Mouse (Mus musculus): ENCODE measurements around the gene Astl. TPM values are rescaled to one million over a fixed set of nuclear protein-coding genes. Genes with fewer than 3 reads are reported as not detected.

The Astl gene
- polyA plus RNA-seq, 2 experiments: not detected

- H3K27ac ChIP-seq: peak overlapping the region; percentile 86
- H3K9ac ChIP-seq (replicated peaks): peak overlapping the region; percentile 72
- TF ChIP-seq CTCF (IDR thresholded peaks at IDR 0.05; ENCODE audit: low read depth): no peak
- peak; percentile 60 for TF ChIP-seq EP300 (IDR thresholded peaks at IDR 0.05; ENCODE audit: low read depth)
- peak overlapping the region; percentile 37 to 48 for H3K4me3 ChIP-seq (ENCODE audit: insufficient read depth in 1 of 2, low read depth in 2 of 2, low read length in 2 of 2)
- H3K9me3 ChIP-seq (ENCODE audit: control insufficient read depth, low read length): no peaks in the 10 kb centered on the region
- 23% methylated on average over 3 of the region's 3 CpGs for WGBS (ENCODE audit: insufficient replicate concordance)
- peak; percentile 50 to 58 (median 54) for DNase-seq (ENCODE audit: low read depth in 3 of 3, low spot score in 3 of 3)
- 0 out of 2 replicates have a peak, but pooled peaks cover 1% of the 10 kb centered on the region for H3K36me3 ChIP-seq (replicated peaks; ENCODE audit: control insufficient read depth, insufficient read depth, low read depth)
- H3K4me1 ChIP-seq (replicated peaks; ENCODE audit: control insufficient read depth in 2 of 2, insufficient read depth in 2 of 2, low read length in 1 of 2): peaks cover 68 to 91% of the 10 kb centered on the region in 2 experiments
- peak overlapping the region; percentile 79 for H3K4me2 ChIP-seq (ENCODE audit: low read depth)
- ATAC-seq (ENCODE audit: insufficient read depth): peak; percentile 21
- no peaks in the 10 kb centered on the region for H3K27me3 ChIP-seq (ENCODE audit: control insufficient read depth, insufficient read depth, low read length)
Observed at GRCm38 (mm10) chr2:127374131-127374530, 35.7 kb downstream of the Astl start.

DNA sequence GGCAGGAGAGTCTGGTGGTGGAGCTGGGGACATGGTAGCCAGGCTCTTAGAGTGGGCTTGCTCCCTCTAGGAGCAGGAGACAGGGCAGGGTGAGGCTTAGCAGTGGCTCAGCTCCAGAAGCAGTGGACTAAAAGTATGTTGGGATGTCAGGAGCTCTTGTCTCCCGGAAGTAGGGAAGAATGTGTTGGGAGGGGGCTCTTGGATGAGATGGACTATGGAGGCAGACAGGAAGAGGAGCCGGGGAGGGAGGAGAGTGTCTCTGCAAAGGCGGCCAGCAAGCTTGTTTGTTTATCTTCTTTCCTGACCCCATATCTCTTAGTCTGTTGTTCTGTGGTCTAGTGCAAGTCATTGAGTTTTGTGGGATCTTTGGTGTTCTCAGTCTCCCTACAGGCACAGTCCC lies 36.6 kb downstream of the Astl start:
- no peak for ATAC-seq (ENCODE audit: insufficient read depth)
- no peak for DNase-seq (ENCODE audit: low read depth in 3 of 3, low spot score in 3 of 3)

GRCm38 (mm10) chr2:127375759-127376341 lies 37.4 kb downstream of the Astl start:
- Histone ChIP-seq H3K4me2 (ENCODE audit: low read depth) (peak overlapping the region; percentile 79), H3K4me1 (replicated peaks; ENCODE audit: control insufficient read depth in 2 of 2, insufficient read depth in 2 of 2, low read length in 1 of 2) (peaks cover 52 to 76% of the 10 kb centered on the region in 2 experiments), H3K4me3 (ENCODE audit: insufficient read depth in 1 of 2, low read depth in 2 of 2, low read length in 2 of 2) (peak overlapping the region; percentile 48 to 54), H3K9me3 (ENCODE audit: control insufficient read depth, low read length) (no peaks in the 10 kb centered on the region), H3K36me3 (replicated peaks; ENCODE audit: control insufficient read depth, insufficient read depth, low read depth) (no peaks in the 10 kb centered on the region), H3K27me3 (ENCODE audit: control insufficient read depth, insufficient read depth, low read length) (no peaks in the 10 kb centered on the region), H3K9ac (replicated peaks) (peak overlapping the region; percentile 72), H3K27ac (peak overlapping the region; percentile 30)
- DNase-seq (ENCODE audit: low read depth in 3 of 3, low spot score in 3 of 3) (no peak), ATAC-seq (ENCODE audit: insufficient read depth) (no peak)
- WGBS (ENCODE audit: insufficient replicate concordance): 34% methylated on average over 7 of the region's 7 CpGs
- TF ChIP-seq EP300 (IDR thresholded peaks at IDR 0.05; ENCODE audit: low read depth) (no peak), CTCF (IDR thresholded peaks at IDR 0.05; ENCODE audit: low read depth) (peak; percentile 91)

More for the DNA sequence above, 36.6 kb downstream of the Astl start:
- H3K27me3 ChIP-seq (ENCODE audit: control insufficient read depth, insufficient read depth, low read length): no peaks in the 10 kb centered on the region
- peak overlapping the region; percentile 37 to 48 for H3K4me3 ChIP-seq (ENCODE audit: insufficient read depth in 1 of 2, low read depth in 2 of 2, low read length in 2 of 2)
- H3K36me3 ChIP-seq (replicated peaks; ENCODE audit: control insufficient read depth, insufficient read depth, low read depth): no peaks in the 10 kb centered on the region
- H3K4me2 ChIP-seq (ENCODE audit: low read depth): peak overlapping the region; percentile 79
- H3K27ac ChIP-seq: peak overlapping the region; percentile 86
- no peaks in the 10 kb centered on the region for H3K9me3 ChIP-seq (ENCODE audit: control insufficient read depth, low read length)
- H3K9ac ChIP-seq (replicated peaks): peak overlapping the region; percentile 72
- H3K4me1 ChIP-seq (replicated peaks; ENCODE audit: control insufficient read depth in 2 of 2, insufficient read depth in 2 of 2, low read length in 1 of 2): peaks cover 59 to 84% of the 10 kb centered on the region in 2 experiments
- WGBS (ENCODE audit: insufficient replicate concordance): 16% methylated on average over 3 of the region's 3 CpGs
- TF ChIP-seq EP300 (IDR thresholded peaks at IDR 0.05; ENCODE audit: low read depth): no peak
- TF ChIP-seq CTCF (IDR thresholded peaks at IDR 0.05; ENCODE audit: low read depth): no peak

- peak overlapping the region in 1 of 2 experiments; percentile 48; a peak in 2 of 4 replicates for H3K4me3 ChIP-seq (ENCODE audit: insufficient read depth in 1 of 2, low read depth in 2 of 2, low read length in 2 of 2)
- H3K4me2 ChIP-seq (ENCODE audit: low read depth): peak overlapping the region; percentile 79
- WGBS (ENCODE audit: insufficient replicate concordance): 76% methylated on average over 6 of the region's 6 CpGs
- no peak for DNase-seq (ENCODE audit: low read depth in 3 of 3, low spot score in 3 of 3)
- peak overlapping the region; percentile 30 for H3K27ac ChIP-seq
- H3K36me3 ChIP-seq (replicated peaks; ENCODE audit: control insufficient read depth, insufficient read depth, low read depth): no peaks in the 10 kb centered on the region
- H3K27me3 ChIP-seq (ENCODE audit: control insufficient read depth, insufficient read depth, low read length): no peaks in the 10 kb centered on the region
- peak overlapping the region; percentile 72 for H3K9ac ChIP-seq (replicated peaks)
- TF ChIP-seq EP300 (IDR thresholded peaks at IDR 0.05; ENCODE audit: low read depth) (no peak), CTCF (IDR thresholded peaks at IDR 0.05; ENCODE audit: low read depth) (no peak)
- ATAC-seq (ENCODE audit: insufficient read depth): no peak
- peaks cover 49 to 72% of the 10 kb centered on the region in 2 experiments for H3K4me1 ChIP-seq (replicated peaks; ENCODE audit: control insufficient read depth in 2 of 2, insufficient read depth in 2 of 2, low read length in 1 of 2)
- H3K9me3 ChIP-seq (ENCODE audit: control insufficient read depth, low read length): no peaks in the 10 kb centered on the region
Observed at GRCm38 (mm10) chr2:127376423-127377051, 38.1 kb downstream of the Astl start.

DNA sequence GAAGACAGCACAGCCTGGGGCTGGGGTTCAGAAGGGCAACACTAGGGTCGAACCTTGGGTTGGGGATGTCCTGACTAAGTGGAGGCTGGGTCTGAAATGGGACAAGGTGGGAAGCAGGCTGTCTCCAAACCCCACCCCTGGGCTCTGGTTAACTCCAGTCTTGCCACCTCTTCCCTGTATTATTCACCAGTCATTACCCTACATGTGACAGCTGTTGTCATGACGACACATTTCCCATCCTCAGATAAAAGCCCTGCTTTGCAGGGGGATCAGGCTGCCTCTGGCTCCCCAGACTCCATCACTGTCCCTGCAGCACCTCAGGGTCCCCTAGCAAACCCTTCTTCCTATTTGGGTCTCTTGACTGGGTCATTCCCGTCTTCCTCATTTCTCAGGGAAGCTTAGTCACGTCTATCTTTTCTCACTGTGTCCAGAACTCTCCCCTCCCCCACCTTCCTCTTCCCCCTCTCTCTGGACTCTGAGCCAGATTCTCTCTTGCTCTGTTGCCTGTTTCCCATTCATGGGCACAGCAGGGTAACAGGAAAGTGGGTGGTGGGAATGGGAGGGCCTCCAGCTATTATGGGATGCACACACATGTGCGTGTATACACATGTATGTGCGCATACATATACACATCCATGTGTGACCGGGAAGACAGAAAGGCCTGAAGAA lies 39.6 kb downstream of the Astl start:
- H3K4me3 ChIP-seq (ENCODE audit: insufficient read depth in 1 of 2, low read depth in 2 of 2, low read length in 2 of 2): no peak overlapping the region
- no peak overlapping the region for H3K27ac ChIP-seq
- no peaks in the 10 kb centered on the region for H3K9me3 ChIP-seq (ENCODE audit: control insufficient read depth, low read length)
- ATAC-seq (ENCODE audit: insufficient read depth) (no peak), DNase-seq (ENCODE audit: low read depth in 3 of 3, low spot score in 3 of 3) (no peak)
- H3K27me3 ChIP-seq (ENCODE audit: control insufficient read depth, insufficient read depth, low read length): no peaks in the 10 kb centered on the region
- WGBS (ENCODE audit: insufficient replicate concordance): 60% methylated on average over 7 of the region's 7 CpGs
- no peak for TF ChIP-seq CTCF (IDR thresholded peaks at IDR 0.05; ENCODE audit: low read depth)
- no peak for TF ChIP-seq EP300 (IDR thresholded peaks at IDR 0.05; ENCODE audit: low read depth)
- no peak overlapping the region for H3K4me2 ChIP-seq (ENCODE audit: low read depth)
- H3K9ac ChIP-seq (replicated peaks): no peak overlapping the region
- H3K4me1 ChIP-seq (replicated peaks; ENCODE audit: control insufficient read depth in 2 of 2, insufficient read depth in 2 of 2, low read length in 1 of 2): peaks cover 34 to 57% of the 10 kb centered on the region in 2 experiments
- no peaks in the 10 kb centered on the region for H3K36me3 ChIP-seq (replicated peaks; ENCODE audit: control insufficient read depth, insufficient read depth, low read depth)
